Mouse (Mus musculus): ENCODE results near the gene Mrpl41. TPM values are rescaled to one million over a fixed set of nuclear protein-coding genes. Genes with fewer than 3 reads are reported as not detected.
A peak's percentile ranks its signal among the peaks of the same experiment; 100 is the strongest.
"Not testable (repeated sequence)": the region's sequence is repeated elsewhere in the genome, so short reads cannot be mapped to it uniquely, and the experiment has no call there.

Mrpl41 gene
- polyA plus RNA-seq, 1 experiment from 2014 or later, result 119 TPM

DNA sequence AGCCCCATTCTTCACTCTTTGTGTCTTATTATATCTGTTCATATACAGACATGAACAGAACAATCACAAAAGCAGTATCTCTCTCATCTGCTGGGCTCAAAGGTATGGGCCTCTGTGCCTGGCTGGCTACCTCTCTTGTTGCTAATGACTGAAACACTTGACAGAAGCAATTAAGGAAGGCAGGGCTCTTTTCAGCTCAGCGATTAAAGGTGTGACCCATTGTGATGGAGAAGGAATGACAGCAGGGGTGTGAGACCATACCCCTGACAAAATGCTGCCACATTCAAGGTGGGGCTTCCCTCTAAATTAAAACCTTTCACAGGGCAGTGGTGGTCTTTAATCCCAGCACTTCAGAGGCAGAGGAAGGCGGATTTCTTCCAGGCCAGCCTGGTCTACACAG lies 12.9 kb upstream of the Mrpl41 start:
- no peak for ATAC-seq (ENCODE audit: insufficient read depth, low FRiP score)
- Histone ChIP-seq H3K9ac (ENCODE audit: low read length) (no peak overlapping the region), H3K27me3 (ENCODE audit: control insufficient read depth, insufficient read depth, low read length) (no peaks in the 10 kb centered on the region), H3K9me3 (replicated peaks; ENCODE audit: control insufficient read depth, low read length) (no peaks in the 10 kb centered on the region), H3K4me1 (ENCODE audit: control insufficient read depth, insufficient read depth, low read length) (no peaks in the 10 kb centered on the region), H3K4me3 (replicated peaks; ENCODE audit: low read length) (no peak overlapping the region), H3K27ac (ENCODE audit: low read length) (no peak overlapping the region), H3K4me2 (ENCODE audit: low read depth, low read length) (no peak overlapping the region), H3K36me3 (ENCODE audit: control insufficient read depth, insufficient read depth, low read length) (no peaks in the 10 kb centered on the region)
- WGBS, result 53% methylated on average over 2 of the region's 2 CpGs

DNA sequence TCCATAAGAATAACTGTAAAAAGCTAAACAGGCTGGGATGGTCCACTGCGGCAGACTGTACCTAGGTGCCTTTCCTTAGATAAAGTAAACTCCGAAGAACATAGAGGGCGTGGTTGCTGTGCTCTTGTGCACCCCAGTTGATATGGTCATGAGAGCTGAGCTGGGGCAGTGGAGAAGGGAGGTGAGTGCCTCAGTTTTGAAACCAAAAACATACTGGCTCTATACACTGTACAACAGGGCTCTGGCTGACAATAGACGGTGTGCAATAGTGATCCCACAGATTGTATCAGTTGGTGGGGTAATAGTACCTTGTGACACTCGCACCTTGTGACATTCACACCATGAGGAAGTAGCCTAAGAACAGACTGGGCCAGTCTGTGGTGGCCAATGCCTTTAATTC lies 2.1 kb upstream of the Mrpl41 start:
- no peak for ATAC-seq (ENCODE audit: insufficient read depth, low FRiP score)
- no peak overlapping the region for H3K27ac ChIP-seq (ENCODE audit: low read length)
- 87% methylated on average over 5 of the region's 5 CpGs for WGBS

DNA sequence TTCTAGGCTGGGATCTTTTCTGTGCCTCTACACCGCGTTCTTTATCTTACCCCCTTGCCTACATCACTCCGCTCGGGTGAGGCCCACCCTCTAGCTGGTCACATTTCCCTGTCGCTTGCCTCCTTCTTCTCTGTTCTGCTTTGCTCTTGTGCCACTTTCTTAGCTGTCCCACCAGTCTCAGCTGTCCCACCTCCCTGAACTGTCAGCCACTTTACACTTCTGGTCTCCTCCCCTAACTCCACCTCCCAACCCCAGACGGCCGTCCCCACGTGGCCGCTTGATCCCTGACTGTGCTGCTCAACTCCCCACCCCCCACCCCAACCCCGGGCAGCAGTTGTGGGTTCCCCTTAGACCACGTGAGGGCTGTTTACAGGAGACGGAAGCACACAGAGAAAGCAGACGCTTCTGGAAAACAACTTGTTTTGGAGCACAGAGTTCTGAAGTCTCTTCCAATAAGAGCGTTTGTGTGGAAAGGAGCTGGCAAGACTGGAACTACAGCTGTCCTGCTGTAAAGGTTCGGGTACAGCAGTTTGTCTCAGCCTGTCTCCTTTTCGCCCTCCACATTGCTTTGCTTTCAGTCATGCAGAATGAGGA lies 903 bp upstream of the Mrpl41 start, which contains the start of gene Pnpla7:
TSS of gene Pnpla7 (plus strand) at position 330 of the 594 bp plus-strand sequence.
- H3K4me1 ChIP-seq (ENCODE audit: control insufficient read depth, insufficient read depth, low read length), result peaks cover 14% of the 10 kb centered on the region
- peak within 1 kb of the TSS; percentile 97 for H3K4me2 ChIP-seq (ENCODE audit: low read depth, low read length)
- ATAC-seq (ENCODE audit: insufficient read depth, low FRiP score), result peak; percentile 75
- 0 out of 2 replicates have a peak, but pooled peaks cover 4% of the 10 kb centered on the region for H3K36me3 ChIP-seq (ENCODE audit: control insufficient read depth, insufficient read depth, low read length)
- H3K9ac ChIP-seq (ENCODE audit: low read length), result peak within 1 kb of the TSS; percentile 87
- no peaks in the 10 kb centered on the region for H3K27me3 ChIP-seq (ENCODE audit: control insufficient read depth, insufficient read depth, low read length)
- H3K9me3 ChIP-seq (replicated peaks; ENCODE audit: control insufficient read depth, low read length), result no peaks in the 10 kb centered on the region
- peak within 1 kb of the TSS; percentile 92 for H3K27ac ChIP-seq (ENCODE audit: low read length)
- WGBS, result under 1% methylated on average over 16 of the region's 16 CpGs
- peak within 1 kb of the TSS; percentile 93 for H3K4me3 ChIP-seq (replicated peaks; ENCODE audit: low read length)

More for the DNA sequence above, 2.1 kb upstream of the Mrpl41 start:
- no peaks in the 10 kb centered on the region for H3K27me3 ChIP-seq (ENCODE audit: control insufficient read depth, insufficient read depth, low read length)
- no peak overlapping the region for H3K4me3 ChIP-seq (replicated peaks; ENCODE audit: low read length)
- no peak overlapping the region for H3K9ac ChIP-seq (ENCODE audit: low read length)
- H3K4me1 ChIP-seq (ENCODE audit: control insufficient read depth, insufficient read depth, low read length), result peaks cover 14% of the 10 kb centered on the region
- 0 out of 2 replicates have a peak, but pooled peaks cover 4% of the 10 kb centered on the region for H3K36me3 ChIP-seq (ENCODE audit: control insufficient read depth, insufficient read depth, low read length)
- H3K9me3 ChIP-seq (replicated peaks; ENCODE audit: control insufficient read depth, low read length), result no peaks in the 10 kb centered on the region
- no peak overlapping the region for H3K4me2 ChIP-seq (ENCODE audit: low read depth, low read length)

DNA sequence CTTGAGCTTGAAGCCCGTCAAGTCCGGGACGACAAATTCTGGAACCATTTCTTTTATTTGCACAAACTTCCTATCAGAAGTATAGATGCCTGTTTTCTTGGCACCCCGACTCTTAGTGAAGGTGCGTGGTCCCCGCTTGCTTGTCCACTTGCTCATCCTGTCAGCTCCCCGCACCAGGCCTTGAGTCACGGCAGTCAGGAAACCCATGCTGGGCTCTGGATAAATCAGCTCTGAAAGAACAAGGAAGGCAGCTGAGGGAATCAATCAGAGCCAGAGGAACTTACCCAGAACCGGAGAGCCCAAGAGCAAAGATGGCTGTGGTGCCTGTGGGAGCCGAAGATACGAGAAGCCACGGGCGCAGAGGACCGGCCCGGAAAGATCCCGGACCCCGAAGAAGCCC lies 446 bp downstream of the Mrpl41 start:
- WGBS, result under 1% methylated on average over 17 of the region's 17 CpGs
- H3K4me1 ChIP-seq (ENCODE audit: control insufficient read depth, insufficient read depth, low read length), result peaks cover 14% of the 10 kb centered on the region
- H3K36me3 ChIP-seq (ENCODE audit: control insufficient read depth, insufficient read depth, low read length); H3K9me3 ChIP-seq (replicated peaks; ENCODE audit: control insufficient read depth, low read length); ATAC-seq (ENCODE audit: insufficient read depth, low FRiP score); H3K27me3 ChIP-seq (ENCODE audit: control insufficient read depth, insufficient read depth, low read length): not testable (repeated sequence)
- H3K27ac ChIP-seq (ENCODE audit: low read length), result peak overlapping the region; percentile 88
- peak overlapping the region; percentile 93 for H3K4me3 ChIP-seq (replicated peaks; ENCODE audit: low read length)
- H3K9ac ChIP-seq (ENCODE audit: low read length), result peak overlapping the region; percentile 87
- peak overlapping the region; percentile 62 for H3K4me2 ChIP-seq (ENCODE audit: low read depth, low read length)

DNA sequence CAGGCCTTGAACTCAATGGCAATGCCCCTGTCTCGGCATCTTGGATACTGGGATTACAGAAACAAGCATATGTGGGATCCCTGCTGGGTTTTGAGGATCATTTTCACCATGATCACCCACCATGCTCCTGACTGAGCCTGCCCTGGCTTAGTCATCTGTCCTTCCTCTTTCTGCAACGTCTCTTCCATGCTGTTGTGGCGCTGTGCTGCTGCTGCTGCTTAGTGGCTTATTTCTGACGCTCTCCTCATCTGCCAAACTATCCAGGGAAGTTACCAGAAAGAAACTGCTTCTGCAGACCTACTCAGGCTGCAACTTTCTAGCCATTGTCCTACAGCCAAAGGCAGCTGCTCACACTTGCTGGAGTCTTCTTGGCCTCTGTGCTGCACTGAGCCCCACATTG lies 4.5 kb downstream of the Mrpl41 start:
- no peak for ATAC-seq (ENCODE audit: insufficient read depth, low FRiP score)
- no peak overlapping the region for H3K27ac ChIP-seq (ENCODE audit: low read length)
- H3K36me3 ChIP-seq (ENCODE audit: control insufficient read depth, insufficient read depth, low read length), result 0 out of 2 replicates have a peak, but pooled peaks cover 10% of the 10 kb centered on the region
- no peak overlapping the region for H3K4me2 ChIP-seq (ENCODE audit: low read depth, low read length)
- no peak overlapping the region for H3K9ac ChIP-seq (ENCODE audit: low read length)
- WGBS, result 84% methylated on average over 4 of the region's 4 CpGs
- H3K9me3 ChIP-seq (replicated peaks; ENCODE audit: control insufficient read depth, low read length), result no peaks in the 10 kb centered on the region
- H3K27me3 ChIP-seq (ENCODE audit: control insufficient read depth, insufficient read depth, low read length), result no peaks in the 10 kb centered on the region
- H3K4me1 ChIP-seq (ENCODE audit: control insufficient read depth, insufficient read depth, low read length), result peaks cover 9% of the 10 kb centered on the region
- H3K4me3 ChIP-seq (replicated peaks; ENCODE audit: low read length), result no peak overlapping the region

DNA sequence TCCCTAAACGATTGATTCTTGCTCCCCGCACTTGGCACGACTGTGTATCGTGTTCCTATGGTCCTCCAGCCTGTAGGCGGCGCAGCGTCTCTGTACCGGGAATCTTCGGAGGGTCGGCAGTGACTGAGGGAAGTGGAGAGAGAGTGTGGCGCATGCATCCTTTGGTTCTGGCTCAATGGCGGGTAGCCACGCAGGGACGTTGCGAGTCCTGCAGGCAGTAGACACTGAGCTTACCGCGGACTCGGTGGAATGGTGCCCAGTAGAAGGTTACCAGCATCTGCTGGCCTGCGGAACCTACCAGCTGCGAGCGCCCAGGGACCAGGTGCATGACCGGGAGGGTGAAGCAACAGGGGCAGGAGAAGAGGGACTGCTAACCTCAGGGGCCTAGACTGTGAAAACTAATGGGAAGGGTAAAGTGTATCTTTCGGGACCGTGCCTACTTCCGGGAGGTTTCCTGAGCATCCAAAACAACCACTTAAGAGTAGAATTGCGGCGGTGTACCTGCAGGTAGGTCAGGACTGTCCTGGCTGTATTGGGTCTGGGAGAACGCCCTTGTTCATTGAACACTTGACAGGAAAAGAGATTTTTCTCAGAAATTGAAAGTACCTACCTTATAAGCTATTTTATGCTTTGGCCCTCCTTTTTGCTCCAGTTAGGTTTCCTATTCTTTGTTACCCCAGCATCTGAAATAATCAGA lies 12.4 kb downstream of the Mrpl41 start, which contains the start of gene Dph7:
TSS of gene Dph7 (plus strand) at position 97 of the 697 bp plus-strand sequence.
- peak within 1 kb of the TSS; percentile 80 for H3K4me3 ChIP-seq (replicated peaks; ENCODE audit: low read length)
- H3K36me3 ChIP-seq (ENCODE audit: control insufficient read depth, insufficient read depth, low read length), result peaks cover 8% of the 10 kb centered on the region; the same call in 1 of the 2 replicates
- H3K9ac ChIP-seq (ENCODE audit: low read length), result peak within 1 kb of the TSS; percentile 82
- no peaks in the 10 kb centered on the region for H3K9me3 ChIP-seq (replicated peaks; ENCODE audit: control insufficient read depth, low read length)
- under 1% methylated on average over 28 of the region's 28 CpGs for WGBS
- peak within 1 kb of the TSS; percentile 80 for H3K4me2 ChIP-seq (ENCODE audit: low read depth, low read length)
- peak; percentile 89 for ATAC-seq (ENCODE audit: insufficient read depth, low FRiP score)
- no peak within 1 kb of the TSS; the same call in 1 of the 2 replicates for H3K27ac ChIP-seq (ENCODE audit: low read length)
- H3K27me3 ChIP-seq (ENCODE audit: control insufficient read depth, insufficient read depth, low read length), result no peaks in the 10 kb centered on the region
- peaks cover 7% of the 10 kb centered on the region; the same call in 1 of the 2 replicates for H3K4me1 ChIP-seq (ENCODE audit: control insufficient read depth, insufficient read depth, low read length)

DNA sequence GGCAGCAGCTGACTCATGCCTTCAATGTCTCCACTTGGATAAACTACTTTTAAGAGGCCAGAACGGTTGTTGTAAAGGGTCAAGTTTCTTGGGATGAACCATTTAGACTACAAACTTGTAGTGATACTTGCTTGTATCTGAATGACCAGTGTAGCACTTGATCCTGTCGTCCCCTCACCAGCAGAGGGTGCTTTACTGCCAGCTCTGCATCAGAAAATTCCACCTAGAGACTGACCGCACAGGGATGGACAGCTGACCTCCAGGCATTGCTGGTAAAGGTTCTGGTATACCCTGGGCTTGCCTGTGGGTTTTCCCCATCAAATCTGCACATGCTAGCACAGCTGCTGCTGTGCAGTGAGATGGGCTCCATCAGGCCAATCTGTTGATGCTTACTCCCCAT lies 14.0 kb downstream of the Mrpl41 start:
- H3K9ac ChIP-seq (ENCODE audit: low read length), result no peak overlapping the region
- WGBS, result 37% methylated on average over 3 of the region's 3 CpGs
- no peak overlapping the region for H3K27ac ChIP-seq (ENCODE audit: low read length)
- H3K9me3 ChIP-seq (replicated peaks; ENCODE audit: control insufficient read depth, low read length), result no peaks in the 10 kb centered on the region
- ATAC-seq (ENCODE audit: insufficient read depth, low FRiP score), result no peak
- no peak overlapping the region for H3K4me3 ChIP-seq (replicated peaks; ENCODE audit: low read length)
- no peaks in the 10 kb centered on the region for H3K27me3 ChIP-seq (ENCODE audit: control insufficient read depth, insufficient read depth, low read length)
- no peak overlapping the region for H3K4me2 ChIP-seq (ENCODE audit: low read depth, low read length)
- peaks cover 7% of the 10 kb centered on the region; the same call in 1 of the 2 replicates for H3K4me1 ChIP-seq (ENCODE audit: control insufficient read depth, insufficient read depth, low read length)
- H3K36me3 ChIP-seq (ENCODE audit: control insufficient read depth, insufficient read depth, low read length), result peaks cover 5% of the 10 kb centered on the region; the same call in 1 of the 2 replicates

DNA sequence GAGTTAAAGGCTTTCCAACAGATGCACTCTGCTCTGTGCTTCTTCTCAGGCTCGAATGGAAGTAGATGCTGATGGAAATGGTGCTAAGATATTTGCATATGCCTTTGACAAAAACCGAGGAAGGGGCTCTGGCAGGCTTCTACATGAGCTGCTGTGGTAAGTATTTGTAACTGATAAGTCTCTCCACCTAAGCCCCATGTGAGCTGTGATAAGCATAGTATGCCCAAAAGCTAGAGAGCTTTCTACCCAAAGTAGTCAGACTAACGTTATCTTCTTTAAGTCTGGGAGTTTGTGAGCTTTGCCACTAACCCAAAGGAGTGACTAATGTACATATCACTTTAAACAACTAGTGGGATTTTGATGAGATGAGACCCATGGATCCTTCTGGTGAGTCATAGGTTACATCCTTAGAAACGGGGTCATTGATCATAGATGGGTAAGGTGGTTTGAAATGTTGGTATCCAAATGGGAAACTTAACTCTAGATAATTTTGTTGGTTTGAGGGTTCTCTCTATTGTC lies 22.3 kb downstream of the Mrpl41 start:
- Histone ChIP-seq H3K9me3 (replicated peaks; ENCODE audit: control insufficient read depth, low read length) (no peaks in the 10 kb centered on the region), H3K36me3 (ENCODE audit: control insufficient read depth, insufficient read depth, low read length) (peaks cover 3% of the 10 kb centered on the region; the same call in 1 of the 2 replicates), H3K9ac (ENCODE audit: low read length) (no peak overlapping the region), H3K27ac (ENCODE audit: low read length) (no peak overlapping the region), H3K27me3 (ENCODE audit: control insufficient read depth, insufficient read depth, low read length) (no peaks in the 10 kb centered on the region), H3K4me1 (ENCODE audit: control insufficient read depth, insufficient read depth, low read length) (peaks cover 17% of the 10 kb centered on the region), H3K4me2 (ENCODE audit: low read depth, low read length) (no peak overlapping the region), H3K4me3 (replicated peaks; ENCODE audit: low read length) (no peak overlapping the region)
- no peak for ATAC-seq (ENCODE audit: insufficient read depth, low FRiP score)
- WGBS, result 86% methylated on average over 4 of the region's 4 CpGs

DNA sequence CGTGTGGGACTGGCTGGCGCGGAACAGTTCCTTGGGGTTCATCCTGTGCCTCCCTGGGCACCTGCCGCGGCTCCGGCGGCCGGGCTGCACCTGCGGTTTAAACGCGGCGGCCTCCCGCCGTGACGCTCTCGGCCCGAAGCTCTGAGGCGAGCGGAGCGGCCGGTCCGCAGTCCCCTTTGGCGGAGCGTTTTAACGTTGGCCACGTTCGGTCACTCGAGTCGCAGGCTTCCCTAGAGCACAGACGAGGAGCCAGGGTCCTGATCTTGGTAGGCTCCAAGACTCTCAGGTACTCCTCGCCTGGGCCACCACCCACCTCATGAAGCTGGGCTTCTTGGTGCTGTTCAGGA lies 24.7 kb downstream of the Mrpl41 start:
- peak; percentile 2; the same call in 1 of the 2 replicates for ATAC-seq (ENCODE audit: insufficient read depth, low FRiP score)

More for the DNA sequence above, 24.7 kb downstream of the Mrpl41 start:
- Histone ChIP-seq H3K27ac (ENCODE audit: low read length) (peak overlapping the region; percentile 41), H3K36me3 (ENCODE audit: control insufficient read depth, insufficient read depth, low read length) (peaks cover 3% of the 10 kb centered on the region; the same call in 1 of the 2 replicates), H3K4me2 (ENCODE audit: low read depth, low read length) (peak overlapping the region; percentile 96), H3K9me3 (replicated peaks; ENCODE audit: control insufficient read depth, low read length) (no peaks in the 10 kb centered on the region), H3K4me1 (ENCODE audit: control insufficient read depth, insufficient read depth, low read length) (peaks cover 17% of the 10 kb centered on the region), H3K27me3 (ENCODE audit: control insufficient read depth, insufficient read depth, low read length) (no peaks in the 10 kb centered on the region), H3K9ac (ENCODE audit: low read length) (peak overlapping the region; percentile 93), H3K4me3 (replicated peaks; ENCODE audit: low read length) (peak overlapping the region; percentile 92)
- WGBS, result under 1% methylated on average over 31 of the region's 31 CpGs

All from stomach, embryonic 16.5 days (tissue).